Mouse (Mus musculus) stomach, postnatal 0 days (tissue): ENCODE results near the gene Pkm. TPM values are rescaled to one million over a fixed set of nuclear protein-coding genes. Genes with fewer than 3 reads are reported as not detected.

Experiments used
- ATAC-seq: fragments of 200-750 bp; cut with Nextera tagmentation; 2 replicates; pipeline ENCODE4 v1.8.0; 2017; ENCODE audit not compliant: low FRiP score, low TSS enrichment
- DNase-seq: peaks from one replicate; pipeline ENCODE4 v3.0.0-alpha.2; 2016; ENCODE audit warnings: low spot score
- H3K27ac ChIP-seq: fragments of 300-500 bp; sonication (generic); replicated peaks from 2 replicates; pipeline ENCODE4 v1.5.1; 2014; ENCODE audit warnings: mild to moderate bottlenecking, control low read depth
- H3K27me3 ChIP-seq: fragments of 300-500 bp; sonication (generic); 2 replicates; pipeline ENCODE4 v1.6.1; 2014; ENCODE audit warnings: low read length; ENCODE audit not compliant: control insufficient read depth, insufficient read depth
- H3K36me3 ChIP-seq: fragments of 300-500 bp; sonication (generic); 2 replicates; pipeline ENCODE4 v1.6.1; 2014; ENCODE audit warnings: low read length, mixed read lengths; ENCODE audit not compliant: control insufficient read depth, insufficient read depth
- H3K4me1 ChIP-seq: fragments of 300-500 bp; sonication (generic); replicated peaks from 2 replicates; pipeline ENCODE4 v1.6.1; 2014; ENCODE audit warnings: antibody characterized with exemption; ENCODE audit not compliant: control insufficient read depth, insufficient read depth
- H3K4me2 ChIP-seq: fragments of 300-500 bp; sonication (generic); replicated peaks from 2 replicates; pipeline ENCODE4 v1.6.1; 2014; ENCODE audit warnings: low read depth, mild to moderate bottlenecking, control low read depth, moderate library complexity
- H3K4me3 ChIP-seq: fragments of 300-500 bp; sonication (generic); 2 replicates; pipeline ENCODE4 v1.5.1; 2014; ENCODE audit warnings: low read depth, low read length, control low read depth
- H3K9ac ChIP-seq: fragments of 300-500 bp; sonication (generic); 2 replicates; pipeline ENCODE4 v1.6.1; 2014; ENCODE audit warnings: mild to moderate bottlenecking, low read length, control low read depth, mixed read lengths
- H3K9me3 ChIP-seq: fragments of 300-500 bp; sonication (generic); 2 replicates; pipeline ENCODE4 v1.6.1; 2016; ENCODE audit warnings: low read length; ENCODE audit not compliant: control insufficient read depth
- CTCF ChIP-seq: IDR thresholded peaks from 2 replicates; pipeline ENCODE4 v1.5.1; 2016; ENCODE audit warnings: antibody characterized with exemption, low read depth, mild to moderate bottlenecking, moderate library complexity
- EP300 ChIP-seq: optimal IDR thresholded peaks from 2 replicates; pipeline ENCODE3; 2016; ENCODE audit warnings: antibody characterized with exemption
- WGBS: fragments of 180-500 bp; shearing (Covaris S2); extraction: QIAGEN DNeasy Blood & Tissue Kit; methylation state at CpG from one replicate; pipeline ENCODE4 v1.1.7; 2014; 5-methylcytosine and 5-hydroxymethylcytosine counted together
- polyA plus RNA-seq: library from polyadenylated mRNA; unstranded; fragments of >200 nt; fragmentation: Nextera tagmentation; extraction: Ambion mirVana; gene quantifications from 2 replicates; pipeline ENCODE4 v1.2.1, GENCODE M21; 2015

The Pkm gene
- polyA plus RNA-seq, 1 experiment from 2014 or later: 500 TPM

GRCm38 (mm10) chr9:59638372-59638771 is 17.8 kb upstream of the Pkm start:
- no peak overlapping the region for H3K9ac ChIP-seq
- no peak overlapping the region for H3K4me2 ChIP-seq
- H3K4me1 ChIP-seq: no peaks in the 10 kb centered on the region
- ATAC-seq (no peak), DNase-seq (no peak)
- no peaks in the 10 kb centered on the region for H3K9me3 ChIP-seq
- TF ChIP-seq CTCF: no peak
- no peak overlapping the region for H3K27ac ChIP-seq
- 94% methylated on average over 1 of the region's 1 CpGs for WGBS
- peaks cover 25% of the 10 kb centered on the region for H3K36me3 ChIP-seq
- H3K4me3 ChIP-seq: no peak overlapping the region
- no peaks in the 10 kb centered on the region for H3K27me3 ChIP-seq

GRCm38 (mm10) chr9:59639936-59640335 is 16.2 kb upstream of the Pkm start:
- ATAC-seq (no peak), DNase-seq (no peak)
- TF ChIP-seq CTCF (no peak), EP300 (no peak)
- Histone ChIP-seq H3K4me3 (no peak overlapping the region), H3K4me1 (no peaks in the 10 kb centered on the region), H3K27me3 (no peaks in the 10 kb centered on the region), H3K4me2 (no peak overlapping the region), H3K9me3 (no peaks in the 10 kb centered on the region), H3K36me3 (peaks cover 20% of the 10 kb centered on the region), H3K27ac (no peak overlapping the region), H3K9ac (no peak overlapping the region)
- WGBS: 87% methylated on average over 4 of the region's 4 CpGs

- Histone ChIP-seq H3K36me3 (peaks cover 14% of the 10 kb centered on the region; the same call in 1 of the 2 replicates), H3K4me2 (no peak overlapping the region), H3K9me3 (no peaks in the 10 kb centered on the region), H3K27ac (no peak overlapping the region), H3K4me3 (no peak overlapping the region), H3K27me3 (no peaks in the 10 kb centered on the region), H3K4me1 (no peaks in the 10 kb centered on the region), H3K9ac (no peak overlapping the region)
- 72% methylated on average over 2 of the region's 2 CpGs for WGBS
- ATAC-seq: peak; percentile 84
- TF ChIP-seq CTCF (no peak), EP300 (no peak)
- peak; percentile 49 for DNase-seq
Observed at GRCm38 (mm10) chr9:59641320-59641719, 14.8 kb upstream of the Pkm start.

- no peaks in the 10 kb centered on the region for H3K27me3 ChIP-seq
- no peak for ATAC-seq
- H3K36me3 ChIP-seq: peaks cover 4% of the 10 kb centered on the region; the same call in 1 of the 2 replicates
- no peak overlapping the region for H3K27ac ChIP-seq
- no peak overlapping the region for H3K9ac ChIP-seq
- H3K4me1 ChIP-seq: no peaks in the 10 kb centered on the region
- no peak for TF ChIP-seq EP300
- TF ChIP-seq CTCF: no peak
- H3K4me2 ChIP-seq: no peak overlapping the region
- no peak for DNase-seq
- WGBS: 98% methylated on average over 4 of the region's 4 CpGs
- no peaks in the 10 kb centered on the region for H3K9me3 ChIP-seq
- H3K4me3 ChIP-seq: no peak overlapping the region
Observed at GRCm38 (mm10) chr9:59649911-59650310, 6.3 kb upstream of the Pkm start.

- H3K9me3 ChIP-seq: no peaks in the 10 kb centered on the region
- ATAC-seq: no peak
- WGBS: 15% methylated on average over 3 of the region's 3 CpGs
Observed at GRCm38 (mm10) chr9:59653371-59653770, 2.8 kb upstream of the Pkm start.

GRCm38 (mm10) chr9:59654450-59654983 is 1.7 kb upstream of the Pkm start:
- TF ChIP-seq EP300 (no peak), CTCF (no peak)
- H3K27me3 ChIP-seq: no peaks in the 10 kb centered on the region
- peaks cover 12% of the 10 kb centered on the region for H3K4me1 ChIP-seq
- no peak overlapping the region for H3K4me3 ChIP-seq
- no peak for DNase-seq
- H3K4me2 ChIP-seq: no peak overlapping the region
- H3K27ac ChIP-seq: no peak overlapping the region
- H3K36me3 ChIP-seq: peaks cover under 1% of the 10 kb centered on the region; the same call in 1 of the 2 replicates
- no peak overlapping the region for H3K9ac ChIP-seq
- no peak for ATAC-seq
- H3K9me3 ChIP-seq: no peaks in the 10 kb centered on the region
- 79% methylated on average over 2 of the region's 2 CpGs for WGBS

More at GRCm38 (mm10) chr9:59653371-59653770, 2.8 kb upstream of the Pkm start:
- Histone ChIP-seq H3K4me1 (peaks cover 5% of the 10 kb centered on the region), H3K27ac (peak overlapping the region; percentile 63), H3K4me2 (no peak overlapping the region), H3K36me3 (peaks cover 4% of the 10 kb centered on the region; the same call in 1 of the 2 replicates), H3K4me3 (no peak overlapping the region), H3K9ac (no peak overlapping the region), H3K27me3 (no peaks in the 10 kb centered on the region)
- peak; percentile 69 for DNase-seq
- TF ChIP-seq CTCF (no peak), EP300 (no peak)
